Mouse (Mus musculus) adrenal gland, postnatal 14 days (tissue): ENCODE measurements around the gene Gimap8. TPM values are rescaled to one million over a fixed set of nuclear protein-coding genes. Genes with fewer than 3 reads are reported as not detected.

Experiments used
- DNase-seq: peaks from one replicate; pipeline ENCODE4 v3.0.0; 2021; ENCODE audit warnings: mixed read lengths
- total RNA-seq: library from RNA; stranded (reverse); gene quantifications from 2 replicates; pipeline ENCODE4 v1.2.3, GENCODE M21; 2021

Gimap8 gene
- total RNA-seq, 1 experiment from 2014 or later = 12.1 TPM

GRCm38 (mm10) chr6:48706130-48706529 lies 59.1 kb downstream of the Gimap8 start:
- no peak for DNase-seq

Other genes with a start within 250 kb of the Gimap8 start
- gene Zfp467, start 201.4 kb upstream of the Gimap8 start, total RNA-seq = 41.5 and 42.1 TPM in 2 replicates
- gene Sspo, start 199.0 kb upstream of the Gimap8 start, total RNA-seq = 2.6 TPM in 2 replicates
- 41.8 and 45.7 TPM in 2 replicates for gene Atp6v0e2, start 109.6 kb upstream of the Gimap8 start, total RNA-seq
- 26.1 and 28.7 TPM in 2 replicates for gene Lrrc61, start 92.4 kb upstream of the Gimap8 start, total RNA-seq
- gene Rarres2, start 74.4 kb upstream of the Gimap8 start, total RNA-seq = 74.2 and 241 TPM in 2 replicates
- gene Gm45021, start 57.6 kb upstream of the Gimap8 start, total RNA-seq = not detected in 2 replicates
- gene Repin1, start 53.4 kb upstream of the Gimap8 start, total RNA-seq = 42.8 TPM in 2 replicates
- not detected in 2 replicates for gene Gm44965, start 53.3 kb upstream of the Gimap8 start, total RNA-seq
- 7.7 and 8.9 TPM in 2 replicates for gene Zfp775, start 45.2 kb upstream of the Gimap8 start, total RNA-seq
- 1.8 and 3.1 TPM in 2 replicates for gene AI854703, start 20.5 kb upstream of the Gimap8 start, total RNA-seq
- 6.5 and 12.1 TPM in 2 replicates for gene Gimap9, start 28.9 kb downstream of the Gimap8 start, total RNA-seq
- gene Gimap4, start 37.3 kb downstream of the Gimap8 start, total RNA-seq = 54.8 and 62.2 TPM in 2 replicates
- 63.5 and 88.5 TPM in 2 replicates for gene Gimap6, start 61.0 kb downstream of the Gimap8 start, total RNA-seq
- 4.9 and 12.6 TPM in 2 replicates for gene Gm28053, start 71.4 kb downstream of the Gimap8 start, total RNA-seq
- gene Gimap7, start 71.4 kb downstream of the Gimap8 start, total RNA-seq = 0.63 and 3.8 TPM in 2 replicates
- 15.4 and 36.5 TPM in 2 replicates for gene Gimap1, start 91.8 kb downstream of the Gimap8 start, total RNA-seq
- 11.0 and 23.6 TPM in 2 replicates for gene Gimap5, start 99.0 kb downstream of the Gimap8 start, total RNA-seq
- 1.8 and 19.3 TPM in 2 replicates for gene Gimap3, start 123.6 kb downstream of the Gimap8 start, total RNA-seq
- gene Tmem176a, start 193.7 kb downstream of the Gimap8 start, total RNA-seq = 139 and 181 TPM in 2 replicates
- 293 and 324 TPM in 2 replicates for gene Tmem176b, start 194.3 kb downstream of the Gimap8 start, total RNA-seq
- not detected in 2 replicates for gene Aoc1, start 225.7 kb downstream of the Gimap8 start, total RNA-seq